Mouse (Mus musculus): ENCODE results near the gene Dnajc17.

- TF ChIP-seq EP300 (IDR thresholded peaks at IDR 0.05): no peak
- no peak for TF ChIP-seq CTCF (IDR thresholded peaks at IDR 0.05)
These were observed 38.3 kb downstream of the Dnajc17 start for GRCm38 (mm10) chr2:119170282-119170681.

Data from lung, postnatal 0 days (tissue).